Mouse (Mus musculus) hindbrain, embryonic 16.5 days (tissue): ENCODE measurements at regions not wholly inside any gene's neighbourhood (a gene's known extent, or its start where the extent isn't known, plus 50 kb on each side); places are given as distances from the start of the nearest gene placed in this dataset.

Source experiments
- ATAC-seq: fragments of 200-750 bp; cut with Nextera tagmentation; 2 replicates; pipeline ENCODE4 v1.8.0; 2017; ENCODE audit warnings: moderate TSS enrichment, moderate library complexity
- H3K27ac ChIP-seq: fragments of 300-500 bp; sonication (generic); 2 replicates; pipeline ENCODE4 v1.5.1; 2014; ENCODE audit warnings: low read depth, mild to moderate bottlenecking, control low read depth, low read length, moderate library complexity
- H3K27me3 ChIP-seq: fragments of 300-500 bp; sonication (generic); replicated peaks from 2 replicates; pipeline ENCODE4 v1.6.1; 2014; ENCODE audit warnings: low read length; ENCODE audit not compliant: control insufficient read depth, insufficient read depth
- H3K36me3 ChIP-seq: fragments of 300-500 bp; sonication (generic); 2 replicates; pipeline ENCODE4 v1.6.1; 2014; ENCODE audit warnings: mild to moderate bottlenecking, low read length, moderate library complexity, mixed read lengths; ENCODE audit not compliant: control insufficient read depth, insufficient read depth
- H3K4me1 ChIP-seq: fragments of 300-500 bp; sonication (generic); 2 replicates; pipeline ENCODE4 v1.6.1; 2014; ENCODE audit warnings: low read depth, low read length; ENCODE audit not compliant: control insufficient read depth, insufficient read depth
- H3K4me2 ChIP-seq: fragments of 300-500 bp; sonication (generic); 2 replicates; pipeline ENCODE4 v1.6.1; 2014; ENCODE audit warnings: mild to moderate bottlenecking, low read length, control low read depth, moderate library complexity
- H3K4me3 ChIP-seq: fragments of 300-500 bp; sonication (generic); 2 replicates; pipeline ENCODE4 v1.5.1; 2014; ENCODE audit warnings: mild to moderate bottlenecking, low read length, control low read depth, moderate library complexity
- H3K9ac ChIP-seq: fragments of 300-500 bp; sonication (generic); 2 replicates; pipeline ENCODE4 v1.6.1; 2014; ENCODE audit warnings: low read depth, mild to moderate bottlenecking, control low read depth, low read length, moderate library complexity
- H3K9me3 ChIP-seq: fragments of 300-500 bp; sonication (generic); 2 replicates; pipeline ENCODE4 v1.6.1; 2014; ENCODE audit warnings: mild to moderate bottlenecking, low read length, moderate library complexity; ENCODE audit not compliant: control insufficient read depth
- WGBS: fragments of 180-500 bp; shearing (Covaris S2); extraction: QIAGEN DNeasy Blood & Tissue Kit; methylation state at CpG from one replicate; pipeline ENCODE4 v1.1.7; 2014; 5-methylcytosine and 5-hydroxymethylcytosine counted together

DNA sequence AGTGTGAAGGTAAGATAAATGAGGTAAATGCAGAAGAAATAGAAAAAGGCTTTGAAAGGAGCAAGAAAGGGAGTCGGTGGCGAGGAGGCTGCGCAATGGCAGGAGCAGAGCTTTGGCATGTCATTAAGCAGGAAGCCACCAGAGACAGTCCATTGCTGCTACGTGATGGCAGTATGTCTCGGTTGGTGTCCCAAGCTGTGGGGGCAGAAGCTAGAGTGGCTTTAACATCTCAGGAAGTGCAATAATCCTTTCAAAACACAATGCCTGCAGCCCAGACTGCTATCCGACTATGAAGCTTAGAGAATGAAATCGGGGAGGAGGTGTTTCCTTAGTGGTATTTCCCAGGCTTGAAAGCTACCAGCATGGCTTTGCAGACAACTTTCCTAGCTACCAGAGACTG is 251.3 kb downstream of the Ttll7 start:
- no peak; the same call in 1 of the 2 replicates for ATAC-seq
- H3K36me3 ChIP-seq, result no peaks in the 10 kb centered on the region
- H3K4me2 ChIP-seq, result peak overlapping the region; percentile 31
- peak overlapping the region; percentile 20; the same call in 1 of the 2 replicates for H3K27ac ChIP-seq
- 26% methylated on average over 7 of the region's 7 CpGs for WGBS
- H3K4me3 ChIP-seq, result no peak overlapping the region
- no peak overlapping the region; the same call in 1 of the 2 replicates for H3K9ac ChIP-seq
- no peaks in the 10 kb centered on the region for H3K27me3 ChIP-seq
- peaks cover 13% of the 10 kb centered on the region for H3K4me1 ChIP-seq
- H3K9me3 ChIP-seq, result no peaks in the 10 kb centered on the region

DNA sequence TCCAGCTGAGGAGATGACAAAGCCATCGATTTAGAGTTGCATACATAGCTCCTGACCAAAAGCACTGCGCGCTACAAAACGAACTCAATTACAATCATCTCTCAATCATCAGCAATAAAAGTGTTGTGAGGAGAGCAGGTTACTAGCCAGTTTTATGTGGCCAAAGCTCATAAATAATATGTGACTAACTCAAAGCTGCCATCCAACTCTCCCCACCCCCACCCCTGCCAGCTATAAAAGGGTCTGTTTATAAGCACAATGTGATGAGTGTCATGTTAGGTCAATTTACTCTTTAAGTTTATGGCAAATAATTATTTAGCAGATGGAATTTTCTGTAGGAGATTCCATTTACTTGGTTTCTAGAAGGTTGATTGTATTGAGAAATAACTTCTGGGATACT is 265.4 kb downstream of the Ttll7 start:
- Histone ChIP-seq H3K9me3 (no peaks in the 10 kb centered on the region), H3K4me1 (no peaks in the 10 kb centered on the region), H3K9ac (no peak overlapping the region), H3K4me2 (no peak overlapping the region), H3K36me3 (no peaks in the 10 kb centered on the region), H3K27me3 (no peaks in the 10 kb centered on the region), H3K27ac (no peak overlapping the region), H3K4me3 (no peak overlapping the region)
- ATAC-seq, result no peak
- WGBS, result 96% methylated on average over 4 of the region's 4 CpGs

DNA sequence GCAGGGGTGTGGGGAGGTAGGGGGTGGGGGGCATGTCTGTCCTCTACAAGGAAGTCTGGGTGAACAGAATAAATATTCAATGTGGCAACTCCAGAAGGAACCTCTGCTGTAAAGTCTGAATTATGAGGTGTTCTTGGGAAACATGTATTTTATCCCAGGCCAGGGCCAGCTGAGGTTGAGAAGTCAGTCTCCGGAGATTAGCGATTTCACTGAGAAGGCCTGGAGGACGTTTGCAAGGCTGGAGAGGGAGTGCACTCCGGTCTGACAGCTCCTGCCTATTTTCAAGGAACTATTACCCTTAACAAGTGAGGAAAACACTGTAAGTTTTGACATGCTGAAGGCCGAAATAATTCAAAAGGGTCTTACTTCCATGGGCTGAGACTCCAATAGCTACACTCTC is 265.9 kb downstream of the Ttll7 start:
- 83% methylated on average over 5 of the region's 5 CpGs for WGBS
- no peak for ATAC-seq
- H3K27me3 ChIP-seq, result no peaks in the 10 kb centered on the region

DNA sequence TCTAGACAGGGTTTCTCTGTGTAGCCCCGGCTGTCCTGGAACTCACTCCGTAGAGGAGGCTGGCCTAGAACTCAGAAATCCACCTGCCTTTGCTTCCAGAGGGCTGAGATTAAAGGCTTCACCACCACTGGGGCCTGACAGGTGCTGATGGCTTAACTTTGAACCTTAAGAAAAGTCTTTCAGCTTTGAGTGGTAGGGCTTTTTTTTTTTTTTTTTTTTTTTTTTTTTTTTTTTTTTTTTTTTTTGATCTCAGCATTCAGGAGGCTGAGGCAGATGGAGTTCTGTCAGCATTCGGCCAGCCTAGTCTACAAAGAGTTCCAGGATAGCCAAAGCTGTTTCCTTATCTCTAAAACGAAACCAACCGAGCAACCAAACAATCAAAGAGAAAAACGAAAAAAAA is 266.5 kb downstream of the Ttll7 start:
- H3K4me3 ChIP-seq, result no peak overlapping the region
- no peak for ATAC-seq
- 93% methylated on average over 6 of the region's 6 CpGs for WGBS

More for the DNA sequence above, 265.9 kb downstream of the Ttll7 start:
- no peak overlapping the region for H3K9ac ChIP-seq
- H3K4me1 ChIP-seq, result no peaks in the 10 kb centered on the region
- H3K4me2 ChIP-seq, result no peak overlapping the region
- H3K36me3 ChIP-seq, result no peaks in the 10 kb centered on the region
- no peak overlapping the region for H3K27ac ChIP-seq
- H3K9me3 ChIP-seq, result no peaks in the 10 kb centered on the region
- H3K4me3 ChIP-seq, result no peak overlapping the region

DNA sequence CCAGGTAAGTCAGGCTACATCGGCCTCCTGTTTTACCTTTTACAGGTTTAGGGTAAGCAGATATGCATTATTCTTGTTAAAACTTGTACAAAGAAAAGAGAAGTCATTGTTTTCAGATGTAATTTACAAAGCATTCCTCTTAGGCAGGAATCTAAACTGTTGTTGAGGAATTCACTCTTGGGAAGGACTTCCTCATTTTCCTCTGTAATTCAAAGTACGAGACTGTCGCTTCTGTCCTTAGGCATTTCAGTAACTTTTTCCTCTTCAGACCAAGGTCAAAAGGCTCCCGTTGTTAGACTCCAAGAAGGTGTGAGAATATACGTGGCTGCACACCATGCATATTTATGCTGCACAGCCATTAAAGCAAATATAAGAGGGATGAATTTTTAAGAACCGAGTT is 269.7 kb downstream of the Ttll7 start:
- ATAC-seq, result no peak
- no peaks in the 10 kb centered on the region for H3K4me1 ChIP-seq
- H3K27ac ChIP-seq, result no peak overlapping the region
- no peaks in the 10 kb centered on the region for H3K9me3 ChIP-seq
- no peak overlapping the region for H3K9ac ChIP-seq
- no peak overlapping the region for H3K4me3 ChIP-seq
- H3K36me3 ChIP-seq, result no peaks in the 10 kb centered on the region
- H3K4me2 ChIP-seq, result no peak overlapping the region
- WGBS, result 83% methylated on average over 6 of the region's 6 CpGs
- H3K27me3 ChIP-seq, result no peaks in the 10 kb centered on the region

More for the DNA sequence above, 266.5 kb downstream of the Ttll7 start:
- no peaks in the 10 kb centered on the region for H3K36me3 ChIP-seq
- H3K27me3 ChIP-seq, result no peaks in the 10 kb centered on the region
- no peaks in the 10 kb centered on the region for H3K4me1 ChIP-seq
- no peak overlapping the region for H3K4me2 ChIP-seq
- no peak overlapping the region for H3K9ac ChIP-seq
- no peaks in the 10 kb centered on the region for H3K9me3 ChIP-seq
- no peak overlapping the region for H3K27ac ChIP-seq

DNA sequence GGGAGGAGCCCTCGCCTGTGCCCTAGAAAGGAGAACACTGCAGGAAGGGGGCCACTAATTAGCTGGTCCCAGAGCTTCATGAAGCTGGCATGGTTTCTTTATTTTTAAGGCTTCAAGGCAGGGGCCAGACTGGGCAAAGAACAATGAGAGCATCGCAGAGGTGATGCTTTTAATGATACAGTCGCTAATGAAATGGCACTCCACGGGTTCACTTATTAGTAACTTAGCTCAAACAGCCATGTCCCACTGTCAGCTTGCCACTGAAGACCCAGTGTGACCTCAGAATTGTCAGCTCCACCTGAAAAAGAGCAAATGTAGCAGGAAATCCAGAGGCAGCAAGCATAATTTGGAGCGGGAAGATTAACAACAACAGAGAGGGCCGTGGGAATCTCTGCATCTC is 275.6 kb downstream of the Ttll7 start:
- no peaks in the 10 kb centered on the region for H3K4me1 ChIP-seq
- 77% methylated on average over 6 of the region's 6 CpGs for WGBS
- H3K9ac ChIP-seq, result no peak overlapping the region
- H3K4me2 ChIP-seq, result no peak overlapping the region
- no peaks in the 10 kb centered on the region for H3K36me3 ChIP-seq
- H3K4me3 ChIP-seq, result no peak overlapping the region
- no peaks in the 10 kb centered on the region for H3K9me3 ChIP-seq
- ATAC-seq, result no peak
- no peak overlapping the region for H3K27ac ChIP-seq
- no peaks in the 10 kb centered on the region for H3K27me3 ChIP-seq

DNA sequence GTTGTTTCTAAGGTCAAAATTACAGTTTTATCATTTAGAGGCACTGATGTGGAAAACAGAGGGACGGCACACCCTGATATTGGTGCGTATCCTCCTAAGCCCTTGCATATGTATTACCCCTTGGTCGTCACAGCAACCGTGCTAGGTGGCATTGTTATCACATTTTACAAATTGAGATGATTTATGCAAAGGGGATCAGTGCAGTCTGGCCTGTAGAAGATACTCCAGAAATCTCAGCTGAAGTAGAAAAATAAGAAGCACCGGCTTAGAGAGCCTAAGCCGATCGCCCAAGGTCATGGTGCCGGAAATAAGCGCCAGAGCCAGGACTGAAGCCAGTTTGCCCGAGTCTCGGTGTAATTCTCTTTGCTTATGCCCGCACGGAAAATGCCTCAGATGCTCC is 280.7 kb downstream of the Ttll7 start:
- no peak overlapping the region for H3K27ac ChIP-seq
- no peaks in the 10 kb centered on the region for H3K27me3 ChIP-seq
- no peak for ATAC-seq
- no peak overlapping the region for H3K4me3 ChIP-seq
- no peaks in the 10 kb centered on the region for H3K36me3 ChIP-seq
- H3K4me2 ChIP-seq, result no peak overlapping the region
- WGBS, result 69% methylated on average over 13 of the region's 13 CpGs
- H3K9me3 ChIP-seq, result no peaks in the 10 kb centered on the region
- no peak overlapping the region for H3K9ac ChIP-seq
- no peaks in the 10 kb centered on the region for H3K4me1 ChIP-seq

DNA sequence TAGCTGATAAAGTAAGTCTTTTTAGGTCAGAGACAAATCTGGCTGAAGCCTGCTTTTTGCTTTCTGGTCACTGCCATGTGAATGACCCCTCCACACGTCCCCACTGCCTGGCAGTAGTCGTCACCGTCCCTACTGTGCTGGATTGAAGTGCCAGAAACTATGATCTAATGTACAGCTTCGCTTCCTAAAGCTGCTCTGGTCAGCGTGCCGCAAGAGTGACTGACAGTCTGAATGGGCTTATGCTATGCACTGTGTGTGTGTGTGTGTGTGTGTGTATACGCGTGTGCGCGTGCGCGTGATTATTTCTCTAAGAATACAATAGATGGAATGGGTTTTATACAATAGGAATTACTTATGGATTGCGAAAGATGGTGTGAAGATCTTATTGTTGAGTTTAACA is 281.2 kb downstream of the Ttll7 start:
- Histone ChIP-seq H3K9me3 (no peaks in the 10 kb centered on the region), H3K4me2 (no peak overlapping the region), H3K36me3 (no peaks in the 10 kb centered on the region), H3K27ac (no peak overlapping the region), H3K4me3 (no peak overlapping the region), H3K4me1 (no peaks in the 10 kb centered on the region), H3K9ac (no peak overlapping the region), H3K27me3 (no peaks in the 10 kb centered on the region)
- ATAC-seq, result no peak
- WGBS, result 79% methylated on average over 13 of the region's 13 CpGs

DNA sequence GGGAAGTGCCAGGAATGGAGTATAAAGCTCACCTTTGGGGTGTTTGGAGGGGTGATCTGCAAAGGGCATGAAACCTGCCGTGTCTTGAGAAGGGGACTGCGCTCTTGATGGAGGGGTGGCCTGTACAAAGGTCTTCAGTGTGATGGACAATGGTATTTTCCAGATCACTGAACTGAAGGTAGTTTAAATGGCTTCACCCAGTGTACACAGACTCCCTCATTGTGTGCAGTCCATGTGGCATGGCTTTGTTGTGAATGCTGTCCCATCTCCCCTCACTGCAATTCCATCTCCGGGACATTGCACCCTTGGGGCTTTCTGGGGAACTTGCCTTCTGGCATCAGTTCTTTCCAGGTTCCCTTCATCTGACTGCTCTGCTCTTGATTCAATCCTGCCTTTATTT is 288.2 kb downstream of the Ttll7 start:
- 48% methylated on average over 3 of the region's 3 CpGs for WGBS
- H3K9me3 ChIP-seq, result no peaks in the 10 kb centered on the region
- H3K36me3 ChIP-seq, result no peaks in the 10 kb centered on the region
- H3K9ac ChIP-seq, result no peak overlapping the region
- no peak overlapping the region for H3K4me2 ChIP-seq
- no peaks in the 10 kb centered on the region for H3K27me3 ChIP-seq
- H3K4me1 ChIP-seq, result no peaks in the 10 kb centered on the region
- H3K4me3 ChIP-seq, result no peak overlapping the region
- no peak for ATAC-seq
- no peak overlapping the region for H3K27ac ChIP-seq

DNA sequence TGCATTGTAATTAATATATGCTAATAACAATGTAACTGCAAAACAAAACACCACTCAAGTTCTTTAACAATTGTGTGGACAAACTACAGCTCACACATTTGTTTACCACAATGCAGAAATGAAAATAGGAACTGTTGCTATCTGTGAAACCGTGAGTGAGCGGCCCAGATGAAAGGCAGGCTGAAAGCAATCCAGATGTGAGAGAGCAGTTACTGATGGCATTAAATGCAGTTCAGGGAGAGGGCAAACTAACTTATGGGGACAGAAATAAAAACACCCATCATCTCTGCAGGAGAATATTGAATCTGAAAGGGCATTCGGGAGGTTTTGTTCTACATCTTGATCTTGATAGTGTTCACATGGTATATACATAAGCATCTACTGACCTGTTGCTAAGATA is 301.3 kb downstream of the Ttll7 start:
- WGBS, result 80% methylated on average over 3 of the region's 3 CpGs
- Histone ChIP-seq H3K27me3 (no peaks in the 10 kb centered on the region), H3K9me3 (no peaks in the 10 kb centered on the region), H3K36me3 (no peaks in the 10 kb centered on the region), H3K4me1 (no peaks in the 10 kb centered on the region), H3K9ac (no peak overlapping the region), H3K4me3 (no peak overlapping the region), H3K27ac (no peak overlapping the region), H3K4me2 (no peak overlapping the region)
- ATAC-seq, result no peak
